Mouse (Mus musculus) induced T-regulatory cell, adult 2 months (primary cell): ENCODE results near the gene Bco2.
A peak's percentile ranks its signal among the peaks of the same experiment; 100 is the strongest.

Experiments used
- DNase-seq: peaks from one replicate; pipeline ENCODE4 v3.0.0-alpha.2; 2012; ENCODE audit warnings: low read depth

Gene Bco2

DNA sequence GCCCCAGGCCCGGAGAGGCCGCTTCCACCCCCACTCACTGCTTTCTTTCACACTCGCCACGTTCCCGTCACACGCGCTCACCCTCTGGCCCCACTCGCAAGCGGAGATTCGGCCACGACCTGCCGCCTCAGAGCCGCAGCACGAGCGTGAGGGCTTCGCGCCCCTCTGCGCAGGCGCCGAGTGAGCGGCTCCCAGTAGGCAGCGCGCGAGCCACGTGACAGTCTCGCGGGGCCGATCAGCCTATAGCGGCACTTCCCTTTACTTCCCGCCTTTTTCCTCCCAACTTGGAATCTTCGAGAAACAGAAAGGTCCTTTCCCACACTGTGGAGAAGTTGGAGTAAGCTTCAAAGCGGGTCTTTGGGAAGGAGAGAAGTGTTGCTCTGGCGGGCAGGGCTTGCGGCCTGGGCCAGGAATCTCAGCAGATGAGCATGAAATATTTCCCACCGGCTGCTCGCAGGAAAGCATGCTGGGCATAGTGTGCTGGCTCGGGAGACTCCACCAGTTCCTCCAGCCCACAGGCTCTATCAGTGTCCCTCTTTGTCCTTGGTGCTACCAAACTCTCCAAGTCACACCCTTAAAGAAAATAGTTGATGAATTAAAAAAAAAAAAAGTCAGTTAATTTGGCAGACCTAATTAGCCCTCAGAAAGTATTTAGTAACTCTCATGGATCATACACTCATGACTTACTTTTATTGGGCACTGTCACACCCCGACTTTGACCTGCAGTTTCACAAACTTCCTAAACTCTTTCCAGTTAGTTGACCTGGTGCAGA, 6.3 kb upstream of the Bco2 start, which contains the start of gene Tex12:
Tex12 (minus strand) TSS at position 181 of the 773 bp plus-strand sequence.
- DNase-seq: no peak

DNA sequence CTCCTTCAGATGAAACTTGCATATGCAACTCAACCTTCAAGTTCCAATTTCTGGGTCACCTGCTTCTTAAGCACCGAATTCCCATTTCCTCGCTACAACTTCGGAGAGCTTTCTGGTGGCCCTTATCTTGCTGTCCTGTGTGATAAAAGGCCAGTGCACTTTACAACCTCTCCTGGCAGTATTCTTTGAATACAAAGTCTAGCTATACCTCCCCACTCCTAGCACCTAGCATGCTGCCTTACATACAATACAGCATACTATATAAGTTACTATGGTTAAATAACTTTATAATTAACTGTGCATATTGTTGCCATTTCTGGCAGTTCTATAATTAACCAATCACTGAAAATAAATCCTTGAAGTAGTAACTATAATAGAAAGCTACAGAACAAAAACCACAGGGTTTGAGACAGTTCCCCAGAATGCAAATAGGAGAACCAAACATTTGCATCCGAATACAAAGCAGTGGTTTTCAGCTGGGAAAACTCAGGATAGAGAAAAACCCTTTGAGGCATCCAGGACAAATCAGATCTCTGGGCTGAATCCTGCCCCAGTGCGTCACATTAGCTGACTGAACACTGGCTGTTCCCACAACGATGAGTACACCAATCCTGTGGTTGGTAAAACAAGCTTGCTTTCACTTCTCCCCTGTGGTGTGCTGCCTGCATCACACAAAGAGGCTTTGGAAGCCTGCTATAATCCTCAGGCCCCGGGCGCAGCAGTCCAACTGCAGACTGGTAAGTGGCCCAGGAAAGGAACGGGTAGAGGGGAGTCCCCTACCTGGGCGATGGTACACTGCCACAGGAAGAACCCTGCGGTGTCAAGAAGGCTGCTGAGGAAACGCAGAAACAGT, 514 bp downstream of the Bco2 start, which contains the start of gene Il18:
Il18 (plus strand) TSS at position 587 of the 853 bp plus-strand sequence.
- peak; percentile 74 for DNase-seq

DNA sequence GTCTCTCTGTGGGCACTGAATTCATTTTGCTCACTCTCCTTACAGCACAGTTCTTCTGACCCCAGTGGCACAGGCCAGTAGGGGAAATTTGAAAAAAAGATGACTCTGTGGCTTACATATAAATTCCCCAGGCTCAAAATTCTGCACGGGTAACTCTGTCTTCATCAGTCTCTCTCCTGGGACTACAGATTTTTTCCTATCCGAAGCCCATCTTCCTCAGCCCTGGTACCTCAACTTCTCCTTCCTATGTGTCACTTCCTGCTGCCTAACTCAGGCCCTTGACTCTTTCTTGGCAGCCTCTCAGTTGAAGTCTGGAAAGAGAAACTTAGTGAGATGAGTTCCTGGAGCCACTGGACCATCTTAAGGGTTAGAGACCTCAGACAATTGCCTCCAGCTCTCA, 1.4 kb downstream of the Bco2 start:
- peak; percentile 29 for DNase-seq

DNA sequence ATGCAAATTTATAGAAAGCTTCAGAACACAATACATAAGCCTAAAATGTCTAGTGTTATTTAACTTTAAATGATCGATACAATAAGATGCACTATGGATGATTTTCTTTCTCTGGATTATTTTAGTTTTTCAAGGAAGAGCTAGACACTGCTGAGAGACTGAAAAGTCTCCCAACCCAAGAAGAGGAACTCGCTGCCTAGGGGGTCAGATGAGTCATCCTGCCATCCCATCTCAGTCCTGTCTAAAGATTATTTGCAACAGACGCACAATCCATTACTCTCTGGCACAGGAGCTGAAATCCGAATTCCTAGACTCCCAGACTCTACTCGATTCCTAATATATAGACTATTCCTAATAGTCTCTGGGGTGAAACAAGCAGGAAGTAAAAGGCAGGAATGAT, 2.8 kb downstream of the Bco2 start:
- DNase-seq: no peak

DNA sequence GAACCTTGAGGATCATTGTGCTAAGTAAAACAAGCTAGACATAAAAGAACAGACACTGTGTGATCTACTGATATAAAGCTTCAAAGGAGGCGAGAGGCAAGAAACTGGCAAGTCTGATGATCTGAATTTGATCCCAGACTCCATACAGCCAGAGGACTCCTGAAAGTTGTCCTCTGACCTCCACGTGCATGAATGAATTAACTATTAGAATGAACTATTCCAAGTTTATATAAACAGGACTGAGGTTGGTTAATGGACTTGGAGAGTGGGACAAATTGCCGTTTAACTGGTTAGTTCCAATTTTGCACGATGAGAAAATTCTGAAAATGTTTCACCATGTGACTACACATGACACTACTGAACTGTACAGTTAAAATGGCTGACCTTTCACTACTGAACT, 6.0 kb downstream of the Bco2 start:
- DNase-seq: no peak

DNA sequence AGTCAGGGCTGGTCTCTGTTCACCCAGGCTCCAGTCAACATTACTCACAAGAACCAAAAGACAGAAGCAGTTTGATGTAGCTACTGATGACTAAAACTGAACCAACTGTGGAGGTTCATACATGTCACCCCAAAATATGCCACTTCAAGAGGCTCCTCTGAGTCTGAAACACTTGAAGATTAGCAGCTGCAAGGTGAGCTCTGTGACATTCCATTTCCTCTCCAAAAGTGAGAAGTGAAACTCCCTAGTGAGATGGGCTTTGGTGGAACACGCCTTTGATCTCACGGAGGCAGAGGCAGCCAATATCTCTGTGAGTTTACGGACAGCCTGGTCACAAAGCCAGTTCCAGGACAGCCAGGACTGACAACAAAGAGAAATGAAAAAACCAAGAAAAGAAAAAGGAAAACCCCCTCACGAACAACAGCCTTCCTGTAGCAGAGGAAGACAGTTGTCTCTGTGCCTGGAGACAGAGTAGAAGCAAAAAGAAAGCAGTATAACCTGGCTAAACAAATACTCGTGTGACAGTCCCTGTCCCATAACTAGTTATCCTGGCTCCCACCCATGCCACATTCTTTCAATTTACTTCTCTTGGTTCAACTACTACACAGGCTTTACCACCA, 7.0 kb downstream of the Bco2 start:
- DNase-seq: peak; percentile 77

DNA sequence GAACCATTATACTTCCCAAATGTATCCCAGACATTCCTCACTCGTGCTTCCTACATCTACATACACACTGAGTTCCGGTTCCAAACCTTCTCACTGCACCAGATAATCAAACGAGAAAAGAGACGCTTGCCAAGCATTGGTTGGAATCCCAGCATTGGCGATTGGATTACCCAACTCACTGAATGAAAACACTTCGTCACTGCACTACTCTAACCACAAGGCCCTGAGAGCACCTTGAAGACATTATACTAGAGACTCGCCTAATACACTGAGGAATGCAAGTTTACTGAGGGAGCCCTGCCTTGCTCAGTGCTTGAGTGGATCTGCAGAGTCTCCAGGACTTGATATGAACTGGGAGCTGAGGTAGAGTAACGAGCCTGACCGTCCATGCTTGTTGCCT, 12.6 kb downstream of the Bco2 start:
- no peak for DNase-seq

DNA sequence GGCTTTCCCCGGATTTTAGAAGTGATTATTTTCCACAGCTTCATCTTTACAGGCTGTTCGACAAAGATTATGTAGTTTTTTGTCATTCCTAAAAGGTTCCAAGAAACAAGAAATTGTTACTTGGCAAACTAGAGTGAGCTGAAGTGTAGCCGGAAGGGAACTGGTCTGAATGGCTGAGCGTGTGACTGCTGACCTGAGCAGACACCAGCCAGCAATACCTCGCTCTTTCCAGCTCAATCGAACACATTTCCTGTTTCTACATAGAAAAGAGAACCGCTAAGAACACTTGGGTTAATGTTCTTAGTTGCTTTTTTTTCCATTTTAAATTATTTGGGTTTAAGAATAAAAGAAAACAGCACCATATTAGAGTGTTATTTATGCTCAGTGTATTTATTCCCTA, 14.8 kb downstream of the Bco2 start:
- DNase-seq: no peak

DNA sequence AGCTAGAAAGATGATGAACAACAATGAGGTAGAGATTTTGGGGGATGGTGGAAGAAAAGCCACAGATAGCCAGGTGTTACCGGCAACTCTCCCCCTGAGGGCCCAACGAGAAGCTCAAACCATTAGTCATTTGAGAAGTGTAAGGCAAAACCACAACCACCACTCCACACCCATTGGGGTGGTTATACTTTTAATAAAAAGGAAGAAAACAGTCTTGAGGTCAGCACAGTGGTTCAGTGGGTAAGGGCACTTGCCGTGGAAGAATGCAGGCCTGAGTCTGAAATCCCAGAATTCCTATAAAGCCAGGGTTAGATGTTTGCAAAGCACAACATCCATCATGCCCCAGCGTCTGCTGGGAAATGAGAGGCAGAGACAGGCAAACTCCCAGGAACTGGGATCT, 17.7 kb downstream of the Bco2 start:
- peak; percentile 72 for DNase-seq

DNA sequence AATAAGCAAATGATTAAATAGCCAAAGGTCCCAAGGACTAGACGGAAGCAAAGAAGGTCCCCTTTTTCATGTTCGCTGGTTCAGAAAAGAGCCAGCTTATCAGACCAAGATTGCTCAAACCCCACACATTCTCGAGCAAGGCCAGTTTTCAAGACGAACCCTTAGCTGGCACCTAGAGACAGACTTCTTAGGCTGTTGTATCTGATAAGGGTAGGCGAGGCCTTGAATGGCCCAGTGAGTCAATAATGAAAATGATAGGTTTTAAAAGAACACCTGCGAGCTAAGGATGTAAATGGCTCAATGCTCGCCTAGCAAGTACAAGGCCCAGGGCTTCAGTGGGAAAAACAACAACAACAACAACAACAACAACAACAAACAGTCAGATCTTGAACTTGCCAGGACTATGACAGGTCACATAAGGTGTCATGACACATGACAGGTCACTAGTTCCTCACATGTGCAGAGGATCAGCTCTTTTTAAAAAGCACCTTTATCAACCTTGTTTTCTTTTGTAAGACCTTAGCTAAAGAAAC, 18.3 kb downstream of the Bco2 start:
- peak; percentile 59 for DNase-seq

DNA sequence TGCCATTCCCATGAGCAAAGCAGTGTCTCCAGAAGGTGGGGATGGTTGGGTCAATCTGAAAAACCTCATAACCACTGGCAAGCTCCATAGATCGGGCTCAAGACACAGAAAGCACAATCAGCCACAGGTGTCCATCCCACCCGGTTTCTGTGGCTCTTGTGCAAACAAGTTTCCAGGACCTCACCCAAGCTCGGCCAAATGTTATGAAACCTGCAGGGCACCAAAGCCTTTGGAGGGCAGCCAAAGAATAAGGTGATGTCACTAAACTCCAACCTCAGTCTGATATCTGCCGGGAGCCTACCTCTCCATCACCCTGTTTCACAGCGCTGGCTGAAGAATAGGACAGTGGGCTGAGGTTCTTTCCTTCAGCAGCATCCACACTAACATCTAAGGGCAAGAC, 19.1 kb downstream of the Bco2 start:
- no peak for DNase-seq

DNA sequence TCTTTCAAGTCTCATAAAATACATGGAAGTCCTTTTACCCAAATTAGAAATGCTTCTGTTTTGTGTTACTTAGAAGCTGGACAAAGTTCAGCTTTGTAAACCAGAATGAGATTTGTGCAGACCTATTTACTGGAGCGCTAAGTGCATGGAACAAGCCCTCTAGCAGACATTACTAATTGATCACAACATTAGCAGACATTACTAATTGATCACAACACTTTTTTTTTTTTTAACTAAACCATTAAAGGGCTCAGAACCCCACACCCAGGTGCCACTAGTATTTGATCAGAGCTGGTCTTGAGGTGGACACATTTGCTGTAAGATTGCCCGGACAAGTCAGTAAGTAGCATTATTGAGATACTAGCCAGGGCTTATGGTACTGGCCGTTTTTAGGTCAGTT, 21.2 kb downstream of the Bco2 start:
- DNase-seq: no peak

DNA sequence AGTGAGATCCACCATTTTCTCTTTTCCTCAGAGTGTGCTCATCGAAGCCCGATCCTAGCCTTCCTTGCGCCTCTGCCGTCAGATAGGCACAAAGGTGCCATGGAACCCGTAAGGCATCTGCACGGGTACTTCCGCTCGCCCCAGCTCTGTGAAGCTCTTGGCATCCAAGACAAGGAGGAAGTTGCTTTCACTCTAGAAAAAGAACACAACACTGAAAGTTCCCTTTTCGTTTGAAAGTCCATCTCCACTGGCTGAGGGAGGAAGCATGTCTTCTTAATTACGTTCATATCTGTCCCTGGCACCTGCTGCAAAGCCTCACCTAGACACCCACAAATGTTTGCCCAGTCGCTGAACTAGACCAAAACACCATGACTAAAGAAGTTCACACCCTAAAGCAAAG, 21.7 kb downstream of the Bco2 start:
- peak; percentile 77 for DNase-seq

DNA sequence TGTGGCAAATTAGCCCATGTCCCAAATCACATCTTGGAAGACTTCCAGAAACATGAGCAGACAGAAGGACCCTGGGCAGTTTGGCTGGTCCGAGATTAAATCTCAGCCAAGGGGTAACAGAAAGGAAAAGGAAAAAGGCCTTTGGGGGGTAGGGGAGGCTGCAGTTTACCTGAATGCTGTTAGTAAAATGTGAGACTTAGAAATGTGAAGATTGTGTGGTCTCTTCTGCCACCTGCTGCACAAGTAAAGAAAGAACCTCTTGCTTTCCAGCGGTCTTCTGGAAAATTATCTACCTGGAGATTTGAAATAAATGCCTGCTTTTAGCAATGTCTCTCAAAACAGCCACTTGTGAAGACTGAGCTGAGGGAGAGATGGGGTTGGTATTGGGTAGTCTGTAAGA, 24.1 kb downstream of the Bco2 start:
- DNase-seq: peak; percentile 75

DNA sequence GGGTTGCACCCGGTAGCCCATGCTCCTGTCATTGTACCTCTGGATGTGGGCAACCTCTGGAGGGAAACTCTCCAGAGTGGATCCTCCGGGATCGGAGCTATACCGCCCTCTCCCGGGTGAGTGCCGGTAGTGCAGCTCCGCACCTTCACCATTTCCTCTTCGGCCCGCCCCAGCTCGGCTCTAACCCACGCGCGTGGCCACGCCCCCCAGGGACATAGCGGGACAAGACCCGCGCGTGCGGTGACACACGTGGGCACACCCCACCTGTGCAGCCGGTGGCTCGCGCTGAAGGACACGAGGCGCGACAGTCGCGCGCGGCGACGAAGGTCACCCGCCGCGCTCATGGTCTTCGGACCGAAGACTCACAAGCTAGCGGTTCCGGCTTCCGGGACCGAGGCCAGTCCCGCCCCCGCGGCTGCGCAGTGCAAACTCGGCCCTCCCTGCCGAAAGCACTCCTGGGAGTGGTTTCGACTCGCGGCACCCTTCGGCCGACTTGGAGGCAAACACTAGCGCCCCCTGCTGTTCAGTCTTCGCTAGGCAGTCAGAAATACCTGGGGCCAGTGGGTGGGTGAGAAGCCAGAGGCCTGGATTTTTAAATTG, 26.6 kb downstream of the Bco2 start, which contains the start of gene Pts:
Pts (minus strand) TSS at position 432 of the 600 bp plus-strand sequence.
- DNase-seq: peak; percentile 99

DNA sequence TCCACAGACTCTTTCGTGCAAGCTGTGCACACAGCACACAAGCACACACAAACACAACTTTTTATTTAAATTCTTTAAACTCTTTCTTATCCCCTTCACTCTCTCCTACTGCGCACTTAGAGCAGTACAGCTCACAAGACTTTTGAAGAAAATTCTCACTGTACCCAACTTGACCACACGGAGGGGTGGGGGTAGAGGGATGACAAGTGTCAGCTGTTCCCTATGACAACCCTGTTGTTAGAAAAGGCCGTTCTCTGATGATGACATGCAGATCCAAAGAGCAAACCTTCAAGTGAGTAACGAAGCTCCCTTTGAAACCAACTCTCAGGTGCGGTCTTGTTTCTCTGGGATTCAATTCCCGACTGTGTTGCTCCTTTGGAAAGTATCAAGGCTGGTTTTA, 27.1 kb downstream of the Bco2 start:
- DNase-seq: peak; percentile 78

DNA sequence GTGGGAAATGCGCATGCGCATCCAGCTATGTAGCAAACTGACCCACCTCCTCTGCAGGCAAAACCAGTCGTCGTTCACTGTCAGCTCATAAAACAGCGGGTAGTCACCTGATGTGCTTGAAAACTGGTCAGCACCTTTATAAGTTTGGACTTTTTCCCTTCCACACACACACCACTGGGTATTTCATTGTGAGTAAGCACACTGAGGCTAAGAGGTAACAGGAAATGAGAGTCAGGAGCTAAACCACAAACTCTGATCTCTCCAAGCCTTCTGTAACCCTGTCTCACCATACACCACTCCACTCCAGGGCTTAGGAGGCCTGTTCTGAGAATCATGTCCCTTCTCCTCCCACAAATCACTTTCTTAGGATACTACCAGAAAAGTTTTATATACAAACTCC, 29.4 kb downstream of the Bco2 start:
- peak; percentile 36 for DNase-seq

DNA sequence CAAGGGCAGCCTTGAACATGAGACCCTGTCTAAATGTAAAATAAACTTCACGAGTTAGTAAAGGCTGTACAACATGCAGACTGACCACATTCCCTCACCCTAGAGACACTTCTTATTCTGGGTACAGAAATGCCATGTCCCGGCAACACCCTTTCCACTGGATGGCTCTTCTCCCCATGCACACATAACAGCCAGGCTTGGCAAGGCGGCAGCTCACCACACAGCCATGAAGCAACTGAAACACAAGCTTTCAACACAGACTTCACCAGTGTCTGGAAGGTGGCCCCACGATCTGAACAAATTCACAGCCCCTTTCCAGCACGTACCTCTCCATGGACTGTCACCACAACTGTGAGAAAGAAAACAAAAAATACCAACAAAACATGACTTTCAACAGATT, 30.0 kb downstream of the Bco2 start:
- DNase-seq: no peak

DNA sequence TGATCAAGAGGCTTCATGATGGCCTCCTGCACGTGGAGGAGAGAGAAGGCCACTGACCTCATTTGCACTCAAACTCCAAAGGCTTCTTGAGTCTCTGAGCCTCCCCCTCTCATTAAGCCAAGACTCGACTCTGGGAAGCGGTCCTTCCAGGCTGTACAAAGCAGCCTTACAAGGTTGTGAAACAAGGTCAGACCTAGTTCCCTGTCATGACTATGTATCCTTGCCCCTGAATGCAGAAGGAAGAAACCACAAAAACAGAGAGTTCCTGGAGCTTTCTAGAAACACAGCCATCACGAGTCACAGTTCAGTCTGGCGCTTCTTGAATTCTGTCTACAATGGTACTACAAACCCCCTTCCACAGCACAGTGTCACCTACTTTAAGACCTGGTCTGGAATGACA, 32.4 kb downstream of the Bco2 start:
- no peak for DNase-seq

DNA sequence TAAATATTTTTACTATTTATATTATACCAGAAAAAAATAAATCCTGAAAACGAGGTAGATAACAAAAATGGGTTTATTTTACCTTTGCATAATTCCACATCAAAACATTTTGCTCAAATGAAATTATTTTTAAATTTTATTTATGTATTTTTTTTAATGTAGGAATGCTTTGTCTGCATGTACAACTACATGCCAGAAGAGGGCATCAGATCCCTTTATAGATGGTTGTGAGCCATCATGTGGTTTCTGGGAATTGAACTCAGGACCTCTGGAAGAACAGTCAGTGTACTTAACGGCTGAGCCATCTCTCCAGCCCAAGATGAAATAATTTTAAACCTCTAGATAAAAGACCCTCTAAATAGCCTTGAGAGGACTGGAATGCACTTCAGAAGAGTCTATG, 33.4 kb downstream of the Bco2 start:
- DNase-seq: no peak

DNA sequence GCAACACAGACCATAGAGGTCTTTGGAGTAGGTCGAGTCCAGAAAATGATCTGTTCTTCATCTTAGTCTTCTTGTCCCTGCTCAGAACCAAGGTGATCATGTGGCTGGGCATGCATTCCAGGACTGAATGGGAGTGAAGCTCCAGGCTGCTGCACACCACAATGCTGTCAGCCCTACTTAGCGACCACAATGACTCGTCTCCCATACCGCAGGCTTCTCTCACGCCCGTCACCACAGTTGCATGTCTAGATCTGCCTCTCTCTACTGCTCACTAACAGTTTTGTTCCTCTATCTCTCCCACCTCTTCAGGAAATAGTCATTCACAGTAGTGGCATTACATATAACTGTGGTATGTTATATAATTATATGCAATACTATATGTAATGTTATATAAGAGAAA, 34.2 kb downstream of the Bco2 start:
- DNase-seq: no peak

DNA sequence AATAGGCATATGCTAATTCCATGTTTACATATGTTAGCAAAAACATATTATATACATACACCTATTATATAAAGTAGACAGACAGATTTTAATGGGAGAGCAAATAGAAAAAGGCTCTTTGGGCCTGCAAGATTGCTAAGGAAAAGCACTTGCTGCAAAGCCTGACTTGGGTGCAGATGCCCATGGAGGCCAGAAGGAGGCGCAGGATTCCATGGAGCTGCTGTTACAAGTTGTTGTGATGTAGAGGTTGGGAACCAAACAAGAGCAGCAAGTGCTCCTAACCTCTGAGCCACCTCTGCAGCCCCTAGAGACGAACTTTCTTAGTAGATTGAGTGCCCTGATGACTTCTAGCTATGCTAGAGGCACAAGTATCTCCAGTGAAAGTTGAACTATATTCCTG, 36.2 kb downstream of the Bco2 start:
- peak; percentile 62 for DNase-seq
